Mouse (Mus musculus) naive thymus-derived CD4-positive, alpha-beta T cell, adult 2 months (primary cell): ENCODE measurements around the gene Mybphl.

Source experiments
- DNase-seq: peaks from one replicate; pipeline ENCODE4 v3.0.0-alpha.2; 2011; ENCODE audit warnings: low read depth

The Mybphl gene

DNA sequence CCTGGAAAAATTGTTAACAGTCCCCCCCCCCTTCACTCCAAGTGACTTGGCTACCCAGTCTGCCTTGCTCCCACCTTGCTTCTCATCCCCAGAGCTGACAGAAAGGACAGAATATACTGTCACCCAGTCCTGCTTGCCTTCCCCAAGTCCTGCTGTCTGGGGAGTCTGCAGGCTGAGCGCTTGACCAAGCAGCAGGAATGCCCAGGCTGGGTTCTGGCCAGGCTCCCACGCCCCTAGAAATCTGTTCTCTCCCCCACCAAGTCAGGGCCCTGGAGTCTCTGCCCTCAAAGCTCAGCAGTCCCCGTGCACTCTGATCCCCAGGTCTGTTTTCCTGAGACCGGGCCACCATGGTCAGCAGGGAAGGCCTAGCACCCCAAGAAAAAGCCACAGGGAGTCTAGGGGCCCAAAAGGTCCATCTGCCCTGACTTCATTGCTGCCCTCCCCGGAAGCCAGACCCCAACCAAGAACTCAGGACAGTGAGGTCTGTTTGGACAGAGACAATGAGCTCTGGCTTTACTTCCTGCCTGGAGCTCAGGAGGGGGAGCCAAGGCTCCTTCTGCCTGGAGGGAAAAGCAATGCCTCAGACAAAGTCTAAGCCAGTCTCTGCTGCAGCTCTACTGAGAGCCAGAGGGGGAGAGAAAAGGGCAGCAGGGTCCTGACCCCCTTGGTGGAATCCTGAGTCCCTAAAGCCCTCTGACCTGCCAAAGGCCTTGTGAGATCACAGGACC is 46.5 kb downstream of the Mybphl start:
- no peak for DNase-seq

GRCm38 (mm10) chr3:108411754-108412121 is 47.0 kb downstream of the Mybphl start:
- DNase-seq: no peak

GRCm38 (mm10) chr3:108413634-108414360 is 49.1 kb downstream of the Mybphl start:
- DNase-seq: no peak

DNA sequence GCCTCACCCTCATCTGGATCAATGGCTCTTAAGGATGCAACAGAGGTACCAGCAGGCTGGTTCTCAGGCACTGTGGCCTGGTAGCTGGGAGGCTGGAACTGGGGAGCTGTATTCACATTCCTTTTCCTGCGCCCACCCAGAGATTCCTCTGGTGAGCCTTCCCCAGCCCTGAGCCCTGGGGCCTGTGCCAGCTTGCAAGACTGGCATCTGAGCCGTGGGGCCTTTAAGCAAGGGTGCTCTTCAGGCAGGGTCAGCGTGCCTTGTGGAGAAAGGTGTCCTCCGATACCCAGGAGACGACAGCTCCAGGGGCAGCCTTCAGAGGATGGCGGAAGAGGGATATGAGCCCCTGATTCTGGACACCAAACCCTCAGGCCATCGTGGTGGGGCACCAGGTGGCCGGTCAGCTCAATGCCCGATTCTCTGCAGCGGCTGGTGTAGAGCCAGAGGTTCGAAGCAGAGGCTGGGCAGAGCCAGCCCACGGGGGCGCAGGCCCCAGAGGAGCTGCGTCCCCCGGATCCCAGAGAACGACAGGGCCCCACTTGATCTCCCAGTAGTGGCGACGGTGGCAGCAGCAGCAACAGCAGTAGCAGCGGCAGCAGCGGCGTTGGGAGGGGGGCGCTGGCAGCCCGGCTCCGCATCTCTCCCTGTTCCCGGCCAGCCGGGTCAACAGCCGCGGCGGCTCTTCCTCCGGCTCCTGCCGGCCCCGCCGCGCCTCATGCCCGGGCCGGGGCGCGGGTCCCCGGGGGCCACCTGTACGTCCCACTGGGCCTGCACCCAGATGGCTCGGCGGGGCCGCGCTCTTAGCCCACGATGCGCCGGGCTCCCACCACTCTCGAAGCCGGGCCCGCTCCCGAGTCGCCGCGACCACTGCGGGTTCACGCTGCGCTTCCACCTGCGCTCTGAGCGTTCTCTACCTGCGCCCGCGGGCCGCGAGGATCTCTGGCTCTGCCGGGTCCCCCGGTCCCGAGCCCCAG is 50.4 kb downstream of the Mybphl start, which contains the start of gene Celsr2:
Celsr2 (minus strand) TSS at position 696 of the 974 bp plus-strand sequence.
- no peak for DNase-seq

DNA sequence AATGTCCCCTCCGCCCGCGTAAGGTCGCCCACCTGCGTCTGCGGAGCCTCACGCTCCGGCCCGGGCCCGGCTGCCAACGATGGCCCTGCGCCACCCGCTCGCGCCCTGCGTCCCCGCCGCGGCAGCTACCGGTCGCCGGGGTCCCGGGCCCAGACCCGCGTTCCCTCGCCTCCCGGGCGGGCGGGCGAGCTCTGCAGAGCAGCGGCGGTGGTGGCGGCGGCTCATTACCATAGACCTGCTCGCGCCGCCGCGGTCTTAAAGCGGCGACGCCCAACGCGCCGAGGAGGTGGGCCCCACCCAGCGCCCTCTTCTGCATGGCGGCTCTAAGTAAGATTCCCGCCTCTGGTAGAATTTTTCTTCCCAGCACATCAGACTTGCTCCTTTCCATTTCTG is 51.1 kb downstream of the Mybphl start:
- peak; percentile 82 for DNase-seq

DNA sequence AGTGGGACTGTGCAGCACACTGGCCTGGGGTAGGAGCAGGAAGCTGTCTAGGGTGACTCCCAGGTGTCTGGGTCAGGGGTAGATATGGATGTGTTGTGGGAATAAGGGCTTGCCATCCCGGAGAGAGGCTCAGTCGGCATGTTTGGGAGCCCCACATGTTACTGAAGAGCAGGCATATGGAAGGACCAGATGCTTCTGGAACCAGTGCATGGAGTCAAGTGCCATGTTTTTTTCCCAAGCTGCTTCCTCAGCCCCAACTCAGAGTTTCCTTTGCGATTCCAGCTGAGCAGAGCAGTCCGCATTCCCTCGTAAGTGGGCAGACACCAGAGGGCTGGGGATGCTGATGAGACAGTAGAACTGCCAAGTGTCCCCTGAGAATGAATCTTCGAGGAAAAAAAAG is 58.3 kb downstream of the Mybphl start:
- no peak for DNase-seq

- DNase-seq: peak; percentile 54
Measured at GRCm38 (mm10) chr3:108423844-108424801, 59.4 kb downstream of the Mybphl start.

GRCm38 (mm10) chr3:108424944-108425623 is 60.4 kb downstream of the Mybphl start:
- no peak for DNase-seq

DNA sequence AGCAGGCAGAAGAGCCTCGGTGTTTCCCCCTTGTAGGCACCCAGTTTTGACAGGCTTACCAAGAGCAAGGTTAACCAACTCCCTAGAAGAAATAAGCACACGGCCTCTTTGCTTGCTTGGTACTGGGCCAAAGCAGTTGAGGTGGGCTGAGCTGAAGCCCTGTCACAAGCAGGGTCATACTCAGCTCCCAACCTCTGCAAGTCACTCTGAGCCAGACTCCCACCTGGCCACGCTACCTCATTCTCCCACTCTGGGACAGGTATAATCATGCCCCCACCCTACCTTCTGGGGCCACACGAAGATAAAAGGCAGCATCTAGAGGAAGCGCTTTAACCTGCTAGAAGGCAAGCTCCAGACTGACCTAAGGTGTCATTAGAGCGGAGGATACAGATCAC is 60.9 kb downstream of the Mybphl start:
- no peak for DNase-seq
